Mouse (Mus musculus) C2C12 (cell line): ENCODE data around the gene Fbxo39.

Experiments
- CEBPB ChIP-seq: IDR thresholded peaks from one replicate; pipeline ENCODE4 v1.6.1; 2011; ENCODE audit warnings: low read depth, mild to moderate bottlenecking, control low read depth, moderate library complexity
- CTCF ChIP-seq: IDR thresholded peaks from one replicate; pipeline ENCODE4 v1.5.1; 2011; ENCODE audit not compliant: control insufficient read depth, insufficient read depth, insufficient read length
- MAX ChIP-seq: IDR thresholded peaks from one replicate; pipeline ENCODE4 v1.6.1; 2011; ENCODE audit warnings: mild to moderate bottlenecking, control low read depth
- MYOD1 ChIP-seq: IDR thresholded peaks from one replicate; pipeline ENCODE4 v1.6.1; 2011; ENCODE audit warnings: low read depth; ENCODE audit not compliant: control insufficient read depth, insufficient read length
- MYOG ChIP-seq: IDR thresholded peaks from one replicate; pipeline ENCODE4 v1.6.1; 2011; ENCODE audit not compliant: control insufficient read depth, insufficient read length; ENCODE audit errors: extremely low read depth
- USF1 ChIP-seq: IDR thresholded peaks from one replicate; pipeline ENCODE4 v1.6.1; 2011; ENCODE audit warnings: low read depth, mild to moderate bottlenecking, control low read depth, moderate library complexity

GRCm38 (mm10) chr11:72293116-72293515 lies 21.1 kb upstream of the Fbxo39 start:
- TF ChIP-seq CTCF (no peak), MAX (no peak), USF1 (no peak), CEBPB (no peak), MYOG (no peak), MYOD1 (no peak)
